Mouse (Mus musculus) forebrain, postnatal 0 days (tissue): ENCODE measurements around the gene Gm1979. TPM values are rescaled to one million over a fixed set of nuclear protein-coding genes. Genes with fewer than 3 reads are reported as not detected.
"Not testable (repeated sequence)": the region's sequence is repeated elsewhere in the genome, so short reads cannot be mapped to it uniquely, and the experiment has no call there.

Source experiments
- ATAC-seq: fragments of 200-750 bp; cut with Nextera tagmentation; 2 replicates; pipeline ENCODE4 v1.8.0; 2017; ENCODE audit warnings: mild to moderate bottlenecking, moderate library complexity
- DNase-seq: peaks from one replicate; pipeline ENCODE4 v3.0.0-alpha.2; 2015
- H3K27ac ChIP-seq: fragments of 300-500 bp; sonication (generic); 2 replicates; pipeline ENCODE4 v1.5.1; 2014; ENCODE audit warnings: low read depth, mild to moderate bottlenecking, antibody characterized with exemption, low read length, moderate library complexity, mixed read lengths
- H3K27me3 ChIP-seq: fragments of 300-500 bp; sonication (generic); 2 replicates; pipeline ENCODE4 v1.6.1; 2014; ENCODE audit warnings: mild to moderate bottlenecking, low read length, mixed read lengths; ENCODE audit not compliant: insufficient read depth
- H3K36me3 ChIP-seq: fragments of 300-500 bp; sonication (generic); 2 replicates; pipeline ENCODE4 v1.6.1; 2014; ENCODE audit warnings: mild to moderate bottlenecking, moderate library complexity; ENCODE audit not compliant: insufficient read depth
- H3K4me1 ChIP-seq: fragments of 300-500 bp; sonication (generic); 2 replicates; pipeline ENCODE4 v1.6.1; 2014; ENCODE audit warnings: antibody characterized with exemption; ENCODE audit not compliant: insufficient read depth
- H3K4me2 ChIP-seq: fragments of 300-500 bp; sonication (generic); 2 replicates; pipeline ENCODE4 v1.6.1; 2014; ENCODE audit warnings: low read depth, mild to moderate bottlenecking, moderate library complexity
- H3K4me3 ChIP-seq: fragments of 300-500 bp; sonication (generic); 2 replicates; pipeline ENCODE4 v1.5.1; 2014; ENCODE audit warnings: low read depth, low read length, mixed read lengths
- H3K9ac ChIP-seq: fragments of 300-500 bp; sonication (generic); 2 replicates; pipeline ENCODE4 v1.6.1; 2014; ENCODE audit warnings: mild to moderate bottlenecking
- H3K9me3 ChIP-seq: fragments of 300-500 bp; sonication (generic); 2 replicates; pipeline ENCODE4 v1.6.1; 2016; ENCODE audit warnings: low read length
- CTCF ChIP-seq: sonication (generic); IDR thresholded peaks from 2 replicates; pipeline ENCODE4 v1.5.1; 2016; ENCODE audit warnings: antibody characterized with exemption, control low read depth, low read depth
- WGBS: fragments of 180-500 bp; shearing (Covaris S2); extraction: QIAGEN DNeasy Blood & Tissue Kit; methylation state at CpG from one replicate; pipeline ENCODE4 v1.1.7; 2014; 5-methylcytosine and 5-hydroxymethylcytosine counted together
- polyA plus RNA-seq: library from polyadenylated mRNA; unstranded; fragments of >200 nt; fragmentation: Nextera tagmentation; extraction: Ambion mirVana; gene quantifications from 2 replicates; pipeline ENCODE4 v1.2.1, GENCODE M21; 2015
- total RNA-seq: library from RNA; depleted of rRNA; stranded (reverse); fragments of >200 nt; gene quantifications from 2 replicates; pipeline ENCODE4 v1.2.3, GENCODE M21; 2014; rRNA removed

Gm1979 gene
- total RNA-seq (not detected in 2 replicates), polyA plus RNA-seq (0.15 TPM in 1 of 2 replicates, not detected in the other)

DNA sequence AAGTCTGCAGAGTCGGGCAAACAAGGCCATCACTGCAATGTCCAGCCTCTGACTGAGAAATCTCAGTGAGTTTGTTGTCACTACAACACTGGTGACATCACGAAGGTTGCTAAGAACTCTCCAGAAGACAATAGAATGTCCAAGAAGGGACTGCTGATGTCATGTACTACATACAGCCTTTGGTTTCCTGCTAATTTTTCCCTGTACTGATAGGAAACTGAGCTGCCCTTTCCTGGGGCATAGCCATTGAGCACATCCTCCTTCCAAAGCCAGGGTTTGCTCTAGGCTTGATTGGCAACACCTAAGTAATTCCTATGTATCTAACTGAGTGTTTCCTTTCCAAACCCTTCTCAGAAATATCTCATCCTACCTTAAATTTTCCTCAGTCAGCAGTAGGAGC is at the start of gene Gm1979:
Gm1979 (minus strand) TSS at position 101 of the 400 bp plus-strand sequence.
- 82% methylated on average over 1 of the region's 2 CpGs for WGBS
- H3K4me1 ChIP-seq = not testable (repeated sequence)

DNA sequence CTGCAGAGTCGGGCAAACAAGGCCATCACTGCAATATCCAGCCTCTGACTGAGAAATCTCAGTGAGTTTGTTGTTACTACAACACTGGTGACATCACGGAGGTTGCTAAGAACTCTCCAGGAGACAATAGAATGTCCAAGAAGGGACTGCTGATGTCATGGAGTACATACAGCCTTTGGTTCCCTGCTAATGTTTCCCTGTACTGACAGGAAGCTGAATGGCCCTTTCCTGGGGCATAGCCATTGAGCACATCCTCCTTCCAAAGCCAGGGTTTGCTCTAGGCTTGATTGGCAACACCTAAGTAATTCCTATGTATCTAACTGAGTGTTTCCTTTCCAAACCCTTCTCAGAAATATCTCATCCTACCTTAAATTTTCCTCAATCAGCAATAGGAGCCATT is 34.9 kb upstream of the Gm1979 start, which contains the start of gene Speer4a:
Speer4a (minus strand) TSS at position 101 of the 400 bp plus-strand sequence.
- not testable (repeated sequence) for H3K9ac ChIP-seq, H3K4me2 ChIP-seq, H3K4me1 ChIP-seq, H3K9me3 ChIP-seq, DNase-seq, H3K36me3 ChIP-seq, H3K27ac ChIP-seq, ATAC-seq, H3K27me3 ChIP-seq, H3K4me3 ChIP-seq
- 73% methylated on average over 2 of the region's 2 CpGs for WGBS

More for the DNA sequence above, at the start of gene Gm1979:
- not testable (repeated sequence) for ATAC-seq, H3K36me3 ChIP-seq, DNase-seq, H3K27me3 ChIP-seq, H3K4me3 ChIP-seq, H3K4me2 ChIP-seq, H3K9me3 ChIP-seq, H3K9ac ChIP-seq, H3K27ac ChIP-seq

DNA sequence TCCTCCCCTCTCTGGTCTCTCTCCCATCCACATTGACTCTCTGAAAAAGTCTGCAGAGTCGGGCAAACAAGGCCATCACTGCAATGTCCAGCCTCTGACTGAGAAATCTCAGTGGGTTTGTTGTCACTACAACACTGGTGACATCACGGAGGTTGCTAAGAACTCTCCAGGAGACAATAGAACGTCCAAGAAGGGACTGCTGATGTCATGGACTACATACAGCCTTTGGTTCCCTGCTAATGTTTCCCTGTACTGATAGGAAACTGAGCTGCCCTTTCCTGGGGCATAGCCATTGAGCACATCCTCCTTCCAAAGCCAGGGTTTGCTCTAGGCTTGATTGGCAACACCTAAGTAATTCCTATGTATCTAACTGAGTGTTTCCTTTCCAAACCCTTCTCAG is 18.2 kb upstream of the Gm1979 start, which contains the start of gene Gm5862:
Gm5862 (minus strand) TSS at position 101 of the 400 bp plus-strand sequence.
- not testable (repeated sequence) for H3K9ac ChIP-seq, H3K27me3 ChIP-seq, H3K4me2 ChIP-seq, DNase-seq, H3K36me3 ChIP-seq, H3K9me3 ChIP-seq, ATAC-seq, H3K4me1 ChIP-seq, H3K4me3 ChIP-seq, H3K27ac ChIP-seq
- no CpG with 5 or more reads among the region's 3 CpGs for WGBS

DNA sequence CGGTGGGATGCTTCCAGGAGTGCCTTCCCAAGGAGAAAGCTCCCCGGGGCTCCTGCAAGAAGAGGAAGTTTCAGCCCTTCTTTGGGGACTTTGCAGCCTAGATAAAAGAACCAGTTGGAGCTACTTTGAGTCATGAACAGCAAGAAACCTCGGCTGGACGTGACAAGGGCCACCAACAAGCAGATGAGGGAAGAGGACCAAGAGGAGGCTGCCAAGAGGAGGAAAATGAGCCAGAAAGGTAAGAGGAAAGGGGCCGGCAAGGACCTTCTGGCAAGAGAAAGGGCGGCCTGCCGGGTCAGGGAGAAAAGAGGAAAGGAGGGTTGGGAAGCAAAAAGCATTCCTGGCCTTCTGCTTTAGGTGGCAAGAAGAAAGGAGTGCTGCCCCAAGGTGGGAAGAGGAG is 3.1 kb upstream of the Gm1979 start:
- H3K4me2 ChIP-seq = peak overlapping the region; percentile 53
- not testable (repeated sequence) for H3K4me3 ChIP-seq, H3K9ac ChIP-seq, H3K36me3 ChIP-seq, H3K27me3 ChIP-seq, H3K4me1 ChIP-seq, H3K27ac ChIP-seq, DNase-seq, H3K9me3 ChIP-seq, ATAC-seq
- WGBS = 69% methylated on average over 6 of the region's 7 CpGs

DNA sequence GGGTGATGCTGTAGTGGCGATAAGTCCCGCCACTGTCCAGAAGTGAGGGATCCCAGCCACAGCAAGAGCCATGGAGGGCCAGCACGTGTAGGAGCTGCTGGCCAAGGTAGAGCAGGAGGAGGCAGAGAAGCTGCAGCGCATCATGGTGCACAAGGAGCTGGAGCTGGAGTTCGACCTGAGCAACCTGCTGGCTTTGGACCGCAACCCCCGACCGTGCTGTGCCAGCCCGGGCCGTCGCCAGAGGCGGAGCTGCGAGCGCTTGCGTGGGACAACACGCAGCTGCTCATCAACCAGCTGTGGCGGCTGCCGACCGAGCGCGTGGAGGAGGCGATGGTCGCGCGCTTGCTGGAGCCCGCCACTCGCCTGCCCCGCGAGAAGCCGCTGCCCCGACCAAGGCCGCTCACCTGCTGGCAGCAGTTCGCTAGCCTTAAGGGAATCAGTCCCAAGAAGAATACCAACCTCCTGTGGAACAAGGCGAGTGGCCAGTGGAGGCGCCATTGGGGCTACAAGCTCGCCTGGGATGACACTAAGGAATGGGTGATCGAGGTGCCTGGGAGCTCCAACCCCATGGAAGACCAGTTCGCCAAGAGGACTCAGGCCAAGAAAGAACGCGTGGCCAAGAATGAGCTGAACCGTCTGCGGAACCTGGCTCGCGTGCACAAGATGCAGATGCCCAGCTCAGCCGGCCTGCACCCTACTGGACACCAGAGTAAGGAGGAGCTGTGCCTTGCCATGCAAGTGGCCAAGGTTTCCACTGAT is 2.5 kb upstream of the Gm1979 start:
- H3K27ac ChIP-seq, H3K4me1 ChIP-seq, H3K9me3 ChIP-seq, H3K36me3 ChIP-seq, H3K27me3 ChIP-seq: not testable (repeated sequence)
- DNase-seq (peak; percentile 59), ATAC-seq (peak; percentile 90)
- H3K9ac ChIP-seq = peak overlapping the region; percentile 50
- peak; percentile 42 for TF ChIP-seq CTCF
- peak overlapping the region; percentile 26 for H3K4me3 ChIP-seq
- WGBS = 23% methylated on average over 45 of the region's 45 CpGs
- peak overlapping the region; percentile 53 for H3K4me2 ChIP-seq

DNA sequence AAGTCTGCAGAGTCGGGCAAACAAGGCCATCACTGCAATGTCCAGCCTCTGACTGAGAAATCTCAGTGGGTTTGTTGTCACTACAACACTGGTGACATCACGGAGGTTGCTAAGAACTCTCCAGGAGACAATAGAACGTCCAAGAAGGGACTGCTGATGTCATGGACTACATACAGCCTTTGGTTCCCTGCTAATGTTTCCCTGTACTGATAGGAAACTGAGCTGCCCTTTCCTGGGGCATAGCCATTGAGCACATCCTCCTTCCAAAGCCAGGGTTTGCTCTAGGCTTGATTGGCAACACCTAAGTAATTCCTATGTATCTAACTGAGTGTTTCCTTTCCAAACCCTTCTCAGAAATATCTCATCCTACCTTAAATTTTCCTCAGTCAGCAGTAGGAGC is 16.0 kb downstream of the Gm1979 start, which contains the start of gene Gm21698:
Gm21698 (minus strand) TSS at position 101 of the 400 bp plus-strand sequence.
- WGBS = no CpG with 5 or more reads among the region's 3 CpGs
- not testable (repeated sequence) for ATAC-seq, H3K27me3 ChIP-seq, H3K36me3 ChIP-seq, H3K4me3 ChIP-seq, H3K9me3 ChIP-seq, DNase-seq, H3K9ac ChIP-seq, H3K4me2 ChIP-seq, H3K4me1 ChIP-seq, H3K27ac ChIP-seq

DNA sequence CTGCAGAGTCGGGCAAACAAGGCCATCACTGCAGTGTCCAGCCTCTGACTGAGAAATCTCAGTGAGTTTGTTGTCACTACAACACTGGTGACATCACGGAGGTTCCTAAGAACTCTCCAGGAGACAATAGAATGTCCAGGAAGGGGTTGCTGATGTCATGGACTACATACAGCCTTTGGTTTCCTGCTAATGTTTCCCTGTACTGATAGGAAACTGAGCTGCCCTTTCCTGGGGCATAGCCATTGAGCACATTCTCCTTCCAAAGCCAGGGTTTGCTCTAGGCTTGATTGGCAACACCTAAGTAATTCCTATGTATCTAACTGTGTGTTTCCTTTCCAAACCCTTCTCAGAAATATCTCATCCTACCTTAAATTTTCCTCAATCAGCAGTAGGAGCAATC is 32.0 kb downstream of the Gm1979 start, which contains the start of gene Gm21680:
Gm21680 (minus strand) TSS at position 101 of the 400 bp plus-strand sequence.
- not testable (repeated sequence) for H3K4me1 ChIP-seq, H3K4me3 ChIP-seq, H3K27me3 ChIP-seq, H3K9ac ChIP-seq, H3K27ac ChIP-seq, H3K36me3 ChIP-seq, ATAC-seq, H3K9me3 ChIP-seq, H3K4me2 ChIP-seq, DNase-seq
- WGBS = no CpG with 5 or more reads among the region's 2 CpGs

DNA sequence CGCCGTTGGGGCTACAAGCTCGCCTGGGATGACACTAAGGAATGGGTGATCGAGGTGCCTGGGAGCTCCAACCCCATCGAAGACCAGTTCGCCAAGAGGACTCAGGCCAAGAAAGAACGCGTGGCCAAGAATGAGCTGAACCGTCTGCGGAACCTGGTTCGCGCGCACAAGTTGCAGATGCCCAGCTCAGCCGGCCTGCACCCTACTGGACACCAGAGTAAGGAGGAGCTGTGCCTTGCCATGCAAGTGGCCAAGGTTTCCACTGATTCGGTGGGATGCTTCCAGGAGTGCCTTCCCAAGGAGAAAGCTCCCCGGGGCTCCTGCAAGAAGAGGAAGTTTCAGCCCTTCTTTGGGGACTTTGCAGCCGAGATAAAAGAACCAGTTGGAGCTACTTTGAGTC is 47.5 kb downstream of the Gm1979 start:
- not testable (repeated sequence) for H3K27me3 ChIP-seq, H3K9ac ChIP-seq, H3K36me3 ChIP-seq, DNase-seq, H3K27ac ChIP-seq, H3K9me3 ChIP-seq, H3K4me1 ChIP-seq, ATAC-seq, H3K4me3 ChIP-seq
- H3K4me2 ChIP-seq = peak overlapping the region; percentile 30
- 78% methylated on average over 16 of the region's 17 CpGs for WGBS

DNA sequence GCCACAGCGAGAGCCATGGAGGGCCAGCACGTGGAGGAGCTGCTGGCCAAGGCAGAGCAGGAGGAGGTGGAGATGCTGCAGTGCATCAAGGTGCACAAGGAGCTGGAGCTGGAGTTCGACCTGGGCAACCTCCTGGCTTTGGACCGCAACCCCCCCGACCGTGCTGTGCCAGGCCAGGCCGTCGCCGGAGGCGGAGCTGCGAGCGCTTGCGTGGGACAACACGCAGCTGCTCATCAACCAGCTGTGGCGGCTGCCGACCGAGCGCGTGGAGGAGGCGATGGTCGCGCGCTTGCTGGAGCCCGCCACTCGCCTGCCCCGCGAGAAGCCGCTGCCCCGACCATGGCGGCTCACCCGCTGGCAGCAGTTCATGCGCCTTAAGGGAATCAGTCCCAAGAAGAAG is 48.0 kb downstream of the Gm1979 start:
- H3K36me3 ChIP-seq, DNase-seq, H3K9me3 ChIP-seq, H3K27me3 ChIP-seq, H3K27ac ChIP-seq, H3K4me3 ChIP-seq, H3K4me1 ChIP-seq, H3K9ac ChIP-seq: not testable (repeated sequence)
- ATAC-seq = peak; percentile 68
- peak overlapping the region; percentile 30 for H3K4me2 ChIP-seq
- 43% methylated on average over 29 of the region's 32 CpGs for WGBS

DNA sequence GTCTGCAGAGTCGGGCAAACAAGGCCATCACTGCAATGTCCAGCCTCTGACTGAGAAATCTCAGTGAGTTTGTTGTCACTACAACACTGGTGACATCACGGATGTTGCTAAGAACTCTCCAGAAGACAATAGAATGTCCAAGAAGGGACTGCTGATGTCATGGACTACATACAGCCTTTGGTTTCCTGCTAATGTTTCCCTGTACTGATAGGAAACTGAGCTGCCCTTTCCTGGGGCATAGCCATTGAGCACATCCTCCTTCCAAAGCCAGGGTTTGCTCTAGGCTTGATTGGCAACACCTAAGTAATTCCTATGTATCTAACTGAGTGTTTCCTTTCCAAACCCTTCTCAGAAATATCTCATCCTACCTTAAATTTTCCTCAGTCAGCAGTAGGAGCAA is 50.3 kb downstream of the Gm1979 start, which contains the start of gene Gm21671:
Gm21671 (minus strand) TSS at position 101 of the 400 bp plus-strand sequence.
- not testable (repeated sequence) for H3K4me2 ChIP-seq, H3K4me3 ChIP-seq, H3K27ac ChIP-seq, H3K27me3 ChIP-seq, ATAC-seq, DNase-seq, H3K4me1 ChIP-seq, H3K36me3 ChIP-seq, H3K9me3 ChIP-seq, H3K9ac ChIP-seq
- 78% methylated on average over 2 of the region's 2 CpGs for WGBS
